Mouse (Mus musculus) testis, adult 2 months (tissue): Measurements from ENCODE around the gene Zfp503. TPM values are rescaled to one million over a fixed set of nuclear protein-coding genes. Genes with fewer than 3 reads are reported as not detected.

Source experiments
- H3K27ac ChIP-seq: fragments of 200-500 bp; 2 replicates; pipeline ENCODE4 v1.5.1; 2012; ENCODE audit warnings: low read depth, low read length; ENCODE audit not compliant: control insufficient read depth, insufficient read depth
- H3K27me3 ChIP-seq: fragments of 200-500 bp; 2 replicates; pipeline ENCODE4 v1.6.1; 2012; ENCODE audit warnings: mild to moderate bottlenecking, low read length, moderate library complexity; ENCODE audit not compliant: control insufficient read depth, insufficient read depth
- H3K36me3 ChIP-seq: fragments of 200-500 bp; 2 replicates; pipeline ENCODE4 v1.6.1; 2012; ENCODE audit warnings: mild to moderate bottlenecking, low read length; ENCODE audit not compliant: control insufficient read depth, insufficient read depth
- H3K4me1 ChIP-seq: fragments of 200-500 bp; 2 replicates; pipeline ENCODE4 v1.6.1; 2012; ENCODE audit warnings: low read length; ENCODE audit not compliant: control insufficient read depth, insufficient read depth
- H3K4me3 ChIP-seq: fragments of 200-500 bp; 2 replicates; pipeline ENCODE4 v1.5.1; 2012; ENCODE audit warnings: low read depth, mild to moderate bottlenecking, low read length, moderate library complexity, mixed read lengths; ENCODE audit not compliant: control insufficient read depth
- CTCF ChIP-seq: fragments of 200-500 bp; IDR thresholded peaks from 2 replicates; pipeline ENCODE4 v1.5.1; 2012; ENCODE audit warnings: low read depth, mild to moderate bottlenecking, inconsistent platforms, low read length, moderate library complexity; ENCODE audit not compliant: control insufficient read depth, insufficient read depth, insufficient replicate concordance
- POLR2A ChIP-seq: fragments of 200-500 bp; IDR thresholded peaks from 2 replicates; pipeline ENCODE4 v1.6.1; 2012; ENCODE audit warnings: low read depth, mild to moderate bottlenecking, inconsistent platforms, low read length, moderate library complexity; ENCODE audit not compliant: control insufficient read depth
- polyA plus RNA-seq: library from polyadenylated mRNA; depleted of rRNA; stranded (reverse); fragments of >200 nt; gene quantifications from 2 replicates; pipeline ENCODE4 v1.2.3, GENCODE M21; 2012

Gene Zfp503
- polyA plus RNA-seq, 1 experiment: 0.43 TPM

DNA sequence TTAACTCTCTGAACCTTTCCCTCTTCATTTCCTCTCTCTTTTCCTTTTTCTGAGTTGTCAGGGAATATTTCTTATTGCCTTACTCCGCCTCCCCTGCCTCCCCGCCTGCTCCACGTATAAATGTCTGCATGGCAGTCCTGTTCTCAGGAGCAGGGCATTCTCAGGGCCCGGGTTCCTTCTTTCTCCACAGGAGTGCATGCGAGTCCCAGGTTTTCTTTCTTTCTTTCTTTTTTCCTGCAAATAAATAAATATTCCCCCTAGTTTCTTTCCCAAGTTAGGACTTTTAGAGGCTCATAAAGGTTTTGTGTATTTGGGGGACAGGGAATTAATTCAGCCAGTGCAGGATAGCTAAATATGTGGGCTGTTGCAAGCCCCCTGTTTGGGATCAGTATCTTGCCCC lies 2.5 kb upstream of the Zfp503 start:
- no peak for TF ChIP-seq CTCF
- no peak for TF ChIP-seq POLR2A
- Histone ChIP-seq H3K27ac (no peak overlapping the region), H3K4me1 (peaks cover 25% of the 10 kb centered on the region), H3K4me3 (no peak overlapping the region), H3K36me3 (no peaks in the 10 kb centered on the region), H3K27me3 (peaks cover 5% of the 10 kb centered on the region)

- peak overlapping the region; percentile 17 for H3K4me3 ChIP-seq
- peaks cover 27% of the 10 kb centered on the region for H3K4me1 ChIP-seq
- TF ChIP-seq POLR2A (no peak), CTCF (no peak)
- peaks cover 6% of the 10 kb centered on the region for H3K27me3 ChIP-seq
- H3K27ac ChIP-seq: peak overlapping the region; percentile 31; the same call in 1 of the 2 replicates
- H3K36me3 ChIP-seq: no peaks in the 10 kb centered on the region
Measured at GRCm38 (mm10) chr14:21991251-21991780, 1.9 kb upstream of the Zfp503 start.

DNA sequence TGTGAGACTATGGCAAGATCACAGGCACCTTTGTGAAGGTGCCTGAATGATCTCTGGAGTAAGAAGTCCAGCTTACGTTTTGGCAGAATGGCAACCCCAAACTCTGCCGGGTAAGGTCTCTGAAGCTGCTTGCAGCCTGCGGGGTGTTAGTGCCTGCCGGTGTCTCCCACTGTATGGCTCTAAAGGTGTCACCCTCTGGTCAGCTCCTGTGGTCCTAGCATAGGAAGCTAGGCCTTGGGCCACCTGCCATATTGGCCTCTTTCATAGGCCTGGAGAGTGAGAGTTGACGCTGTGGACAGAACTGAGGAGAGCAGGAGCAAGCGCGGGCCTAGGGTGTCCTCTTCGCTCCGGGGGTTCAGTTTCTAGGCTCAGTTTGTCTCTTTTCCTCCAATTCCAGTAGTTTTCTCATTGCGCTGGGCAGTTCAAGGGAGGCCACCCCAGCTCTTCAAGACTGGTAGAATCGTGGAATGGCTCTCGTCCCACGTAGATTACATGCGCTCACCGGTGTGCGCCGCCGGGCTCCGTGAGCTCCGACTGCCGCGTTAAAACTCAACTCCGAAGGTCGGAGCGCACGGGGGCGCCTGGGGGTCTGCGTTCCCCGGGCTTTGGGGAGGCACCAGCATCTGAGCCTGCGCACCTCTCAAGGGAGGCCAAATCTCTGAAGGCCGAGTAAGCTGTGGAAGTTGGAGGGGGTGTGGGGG lies 1.1 kb upstream of the Zfp503 start:
- Histone ChIP-seq H3K4me1 (peaks cover 27% of the 10 kb centered on the region), H3K27me3 (peaks cover 8% of the 10 kb centered on the region), H3K36me3 (no peaks in the 10 kb centered on the region), H3K4me3 (peak overlapping the region; percentile 39), H3K27ac (peak overlapping the region; percentile 46)
- TF ChIP-seq POLR2A (no peak), CTCF (no peak)

- H3K27ac ChIP-seq: peak overlapping the region; percentile 61
- H3K27me3 ChIP-seq: peaks cover 8% of the 10 kb centered on the region
- no peaks in the 10 kb centered on the region for H3K36me3 ChIP-seq
- H3K4me3 ChIP-seq: peak overlapping the region; percentile 67; the same call in 1 of the 2 replicates
- no peak for TF ChIP-seq CTCF
- peaks cover 27% of the 10 kb centered on the region for H3K4me1 ChIP-seq
Measured at GRCm38 (mm10) chr14:21988577-21989290, 667 bp downstream of the Zfp503 start.

DNA sequence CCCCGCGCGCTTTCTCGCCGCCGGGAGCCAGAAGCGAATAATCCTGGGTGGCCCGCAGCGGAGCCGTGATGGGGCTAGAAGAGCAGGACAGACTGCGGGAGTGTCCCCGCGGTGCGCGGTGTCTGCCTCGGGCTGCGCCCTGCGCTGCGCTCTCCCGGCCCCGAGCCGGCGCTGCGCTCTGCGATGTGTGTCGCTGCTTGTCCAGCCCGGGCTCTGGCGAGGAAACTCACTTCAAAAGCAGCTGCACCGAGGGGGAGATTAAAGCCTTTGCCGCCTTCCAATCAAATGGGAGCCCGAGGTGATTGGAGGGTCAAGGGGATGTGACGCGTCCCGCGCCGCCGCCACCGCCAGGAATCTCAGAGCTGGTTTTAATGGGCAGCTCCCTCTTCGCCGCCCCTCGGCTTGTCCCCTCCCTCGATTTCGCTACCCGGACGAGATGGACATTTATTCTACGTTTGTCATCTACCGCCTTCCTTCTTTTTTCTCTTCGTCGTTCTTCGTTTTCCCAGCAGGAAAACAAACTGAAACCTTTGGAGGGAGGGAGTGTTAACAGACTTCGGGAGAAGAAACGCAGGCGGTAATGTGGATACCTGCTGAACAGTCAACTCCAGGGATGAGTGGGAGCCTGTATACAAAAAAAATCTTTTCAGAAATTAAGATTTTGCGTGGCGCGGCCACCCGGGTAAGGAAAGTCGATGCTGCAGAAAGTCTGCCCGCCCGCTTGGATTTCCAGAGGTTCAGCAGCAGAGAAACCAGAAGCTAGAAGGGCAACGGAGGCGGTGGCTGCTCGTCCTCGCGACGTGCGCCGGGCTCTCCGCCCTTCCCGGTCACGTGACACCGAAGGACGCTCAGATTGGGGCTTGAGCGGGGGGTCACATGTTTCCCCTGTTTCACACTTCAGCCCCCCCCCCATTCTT lies 1.5 kb downstream of the Zfp503 start:
- Histone ChIP-seq H3K27ac (peak overlapping the region; percentile 80), H3K4me1 (peaks cover 29% of the 10 kb centered on the region), H3K4me3 (peak overlapping the region; percentile 63), H3K27me3 (peaks cover 8% of the 10 kb centered on the region), H3K36me3 (no peaks in the 10 kb centered on the region)
- TF ChIP-seq POLR2A (peak; percentile 68), CTCF (no peak)

DNA sequence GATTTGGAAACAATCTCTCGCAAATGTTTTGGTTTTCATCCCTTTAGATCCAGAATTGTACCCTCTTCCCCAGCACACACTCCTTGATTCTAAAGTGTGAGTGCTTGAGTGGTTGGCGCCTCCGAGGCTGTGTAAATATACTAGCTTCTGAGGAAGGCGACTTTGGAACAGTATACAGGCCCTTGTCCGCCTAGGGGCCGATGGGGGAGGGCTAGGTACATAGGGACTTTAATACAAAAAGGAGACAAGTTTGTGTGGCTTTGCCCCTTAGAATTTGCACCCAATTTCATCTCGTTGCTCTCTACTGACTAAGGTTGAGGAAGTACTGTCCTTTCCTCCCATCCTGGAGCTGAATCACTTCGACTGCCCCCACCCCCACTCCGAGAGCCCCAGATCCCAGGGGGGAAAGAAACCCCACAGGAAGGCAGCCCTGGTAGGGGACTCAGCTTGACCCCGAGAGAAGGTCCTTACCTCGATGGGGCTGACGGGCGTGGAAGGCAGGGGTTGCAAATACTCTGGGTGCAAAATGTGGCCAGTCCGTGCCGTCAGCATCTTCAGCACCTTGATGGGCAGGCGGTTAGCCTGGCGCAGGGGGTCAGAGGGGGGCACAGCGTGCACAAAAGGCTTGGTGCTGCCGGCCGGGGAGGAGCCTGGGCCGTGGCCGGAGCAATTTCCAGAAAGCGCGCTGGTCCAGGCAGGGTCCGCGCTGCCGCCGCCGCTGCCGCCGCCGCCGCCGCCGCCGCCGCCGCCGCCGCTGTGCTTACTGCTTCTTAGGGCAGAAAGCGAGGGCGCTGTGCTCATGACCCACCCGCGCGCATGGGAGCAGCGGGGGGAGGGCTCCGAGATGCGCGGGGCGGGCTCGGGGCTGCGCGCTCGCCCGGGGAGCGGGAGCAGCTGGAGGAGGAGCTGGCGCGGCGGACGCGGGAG lies 2.4 kb downstream of the Zfp503 start:
- H3K36me3 ChIP-seq: no peaks in the 10 kb centered on the region
- peaks cover 38% of the 10 kb centered on the region for H3K4me1 ChIP-seq
- TF ChIP-seq POLR2A (no peak), CTCF (no peak)
- H3K27me3 ChIP-seq: peaks cover 8% of the 10 kb centered on the region
- H3K27ac ChIP-seq: peak overlapping the region; percentile 33
- peak overlapping the region; percentile 63 for H3K4me3 ChIP-seq
